Mouse (Mus musculus) right cerebral cortex, postnatal 14 days (tissue): ENCODE measurements around the gene Abcf2.
A peak's percentile ranks its signal among the peaks of the same experiment; 100 is the strongest.

ENCODE experiments used
- DNase-seq: peaks from one replicate; pipeline ENCODE4 v3.0.0; 2022

Gene Abcf2

DNA sequence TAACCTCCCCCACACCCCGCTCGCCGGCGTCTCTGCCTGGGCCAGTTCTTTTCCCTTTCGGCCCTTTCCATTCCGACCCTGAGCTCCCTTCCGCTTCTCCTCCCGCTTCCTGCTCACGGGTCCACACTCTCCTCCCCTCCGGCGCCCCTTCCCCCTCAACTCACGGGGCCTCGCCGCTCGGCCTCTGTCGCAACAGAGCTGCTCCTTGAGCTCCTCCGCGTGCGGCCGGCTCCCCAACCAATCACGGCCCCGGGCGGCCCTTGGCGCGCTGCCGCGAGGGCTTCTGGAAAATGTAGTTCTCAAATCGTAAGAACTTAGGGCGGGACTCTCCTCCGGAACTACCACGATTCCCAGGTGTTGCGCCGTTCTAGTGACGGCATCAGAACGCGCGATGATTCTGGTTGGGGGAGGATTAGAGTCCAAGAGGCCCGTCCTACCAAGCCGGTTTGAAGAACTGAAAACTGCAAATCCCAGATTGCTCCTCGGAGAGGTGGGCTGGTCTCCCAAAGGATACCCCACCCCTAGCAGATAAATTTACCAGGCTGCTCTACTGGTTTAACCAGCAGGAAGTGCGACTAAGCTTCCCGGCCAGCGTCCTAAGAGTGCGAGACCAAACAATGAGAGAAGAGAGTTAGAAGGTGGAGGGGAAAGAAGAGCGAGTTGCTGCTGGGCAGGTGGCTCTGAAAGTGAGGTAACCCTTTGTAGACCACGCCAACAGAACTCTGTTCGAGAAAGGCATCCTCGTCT lies at the start of gene Abcf2:
Gene Abcf2, minus strand, starts transcription at position 285 of the 747 bp plus-strand sequence.
- DNase-seq, result peak; percentile 100

DNA sequence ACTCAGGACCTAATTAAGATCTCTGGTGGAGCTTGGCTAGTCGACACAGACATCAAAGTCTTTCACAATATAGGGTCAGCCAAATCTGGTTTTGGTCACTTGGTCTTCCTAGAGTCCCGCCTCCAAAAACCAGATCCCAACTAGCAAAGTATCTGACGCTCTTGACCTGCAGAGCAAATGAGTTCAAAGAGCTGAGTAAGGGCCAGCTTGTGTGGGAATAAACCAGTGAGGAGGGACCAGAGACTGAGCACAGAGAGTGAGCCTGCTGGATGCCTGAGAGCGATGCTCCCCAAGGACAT lies 47.5 kb upstream of the Abcf2 start:
- DNase-seq, result no peak

DNA sequence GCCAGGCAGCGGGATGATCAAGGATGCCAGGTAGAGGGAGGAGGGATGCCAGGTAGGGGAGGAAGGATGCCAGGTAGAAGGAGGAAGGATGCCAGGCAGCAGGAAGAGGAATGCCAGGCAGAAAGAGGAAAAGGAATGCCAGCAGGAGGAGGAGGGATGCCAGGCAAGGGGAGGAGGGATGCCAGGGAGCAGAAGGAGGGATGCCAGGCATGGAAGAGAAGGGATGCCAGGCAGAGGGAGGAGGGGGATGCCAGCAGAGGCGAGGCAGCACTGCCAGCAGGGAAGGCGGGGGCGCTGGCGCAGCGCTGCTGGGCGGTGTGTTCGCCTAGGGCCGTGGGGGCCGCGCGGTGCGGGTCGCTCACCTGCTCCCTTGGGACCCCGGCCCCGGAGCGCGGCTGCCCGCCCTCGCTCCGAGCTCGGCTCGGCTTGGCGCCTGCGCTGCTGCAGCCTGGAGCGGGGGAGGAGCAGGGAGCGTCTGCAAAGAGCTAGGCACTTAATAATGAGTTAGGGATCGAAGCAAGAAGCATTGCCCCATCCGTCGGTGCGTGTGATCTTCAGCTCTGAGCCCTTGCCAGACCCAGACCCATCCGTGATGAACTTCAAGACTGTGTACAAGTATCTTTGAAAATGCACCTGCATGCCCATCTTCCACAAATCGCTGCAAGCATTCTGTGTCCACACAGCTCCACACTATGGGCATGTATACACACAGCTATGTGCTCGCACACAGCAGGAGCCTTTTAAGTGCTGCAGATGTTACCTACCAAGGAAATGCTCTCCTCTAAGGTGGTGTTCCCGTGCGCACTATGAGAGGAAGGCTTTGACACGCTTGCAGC lies 46.9 kb upstream of the Abcf2 start, which contains the start of gene Smarcd3:
Gene Smarcd3, minus strand, starts transcription at position 426 of the 836 bp plus-strand sequence.
- DNase-seq, result peak; percentile 65

DNA sequence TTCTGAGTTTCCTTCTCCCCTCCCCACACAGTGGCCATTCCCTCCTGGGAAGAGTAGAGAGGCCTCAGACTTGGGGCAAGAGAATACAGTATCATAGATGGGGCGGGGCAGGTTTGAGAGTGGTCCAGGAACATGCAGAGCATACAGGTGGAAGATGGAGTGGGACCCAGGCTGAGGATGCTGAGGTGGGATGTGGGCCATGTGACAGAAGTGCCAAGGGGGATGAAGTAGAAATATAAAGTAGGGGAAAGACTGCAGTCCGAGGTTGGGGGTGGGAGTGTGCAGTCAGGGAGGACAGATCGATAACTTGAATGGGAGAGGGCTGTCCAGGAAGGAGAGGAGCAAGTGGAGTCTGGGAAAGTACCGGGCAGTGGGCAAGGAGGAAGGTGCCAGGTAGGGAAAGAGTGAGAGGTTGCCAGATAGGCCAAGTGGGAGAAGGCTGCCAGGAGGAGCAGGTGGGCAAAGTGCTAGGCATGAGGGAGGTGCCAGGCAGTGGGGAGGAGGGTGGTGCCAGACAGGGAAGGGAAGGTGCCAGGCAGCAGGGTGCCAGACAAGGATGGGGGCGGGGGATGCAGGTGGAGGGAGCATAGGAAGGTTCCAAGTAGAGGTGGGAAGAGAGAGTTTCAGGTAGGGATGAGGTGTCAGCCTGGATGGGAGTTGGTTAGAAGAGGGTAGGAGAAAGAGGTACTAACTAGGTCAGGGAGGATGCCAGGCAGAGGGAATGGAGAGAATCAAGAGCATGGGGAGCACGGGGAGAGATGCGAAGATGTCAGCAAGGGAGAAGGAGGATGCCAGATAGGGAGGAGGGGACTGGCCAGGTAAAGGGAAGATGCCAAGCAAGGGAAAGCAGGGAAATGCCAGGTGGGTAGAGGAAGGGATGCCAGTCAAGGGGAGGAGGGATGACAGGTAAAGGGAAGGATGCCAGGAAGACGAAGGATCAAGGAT lies 46.0 kb upstream of the Abcf2 start:
- DNase-seq, result peak; percentile 35

DNA sequence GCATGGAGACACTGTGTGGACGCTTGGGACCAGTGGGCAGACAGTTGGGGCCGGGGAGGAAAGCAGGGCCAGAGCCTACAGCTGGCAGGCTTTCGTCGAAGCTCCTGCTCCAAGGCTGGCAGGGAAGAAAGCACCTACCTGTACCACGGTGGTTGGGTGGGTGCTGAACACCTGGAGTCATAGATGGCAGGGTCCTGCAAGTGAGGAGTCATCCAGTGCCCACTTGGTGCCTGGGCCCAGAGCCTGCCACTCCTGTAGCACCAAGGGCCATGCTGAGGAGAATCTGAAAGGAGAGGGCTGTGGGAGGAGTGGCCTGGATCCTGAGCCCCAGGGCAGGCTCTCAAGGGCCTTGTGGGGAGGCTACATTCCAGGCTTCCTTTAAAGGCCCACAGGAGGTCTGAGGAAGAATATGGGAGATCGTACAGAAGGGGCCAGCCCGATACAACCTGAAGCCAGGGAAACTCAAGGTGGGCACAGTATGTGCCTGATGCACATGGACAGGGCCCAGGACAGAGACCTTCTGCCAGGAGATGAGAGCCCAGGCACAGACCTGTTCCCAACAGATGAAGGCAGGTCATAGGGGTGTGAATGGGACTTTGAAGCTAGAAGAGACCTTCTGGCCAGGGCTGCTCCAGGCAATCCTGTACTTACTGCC lies 45.2 kb upstream of the Abcf2 start:
- no peak for DNase-seq

DNA sequence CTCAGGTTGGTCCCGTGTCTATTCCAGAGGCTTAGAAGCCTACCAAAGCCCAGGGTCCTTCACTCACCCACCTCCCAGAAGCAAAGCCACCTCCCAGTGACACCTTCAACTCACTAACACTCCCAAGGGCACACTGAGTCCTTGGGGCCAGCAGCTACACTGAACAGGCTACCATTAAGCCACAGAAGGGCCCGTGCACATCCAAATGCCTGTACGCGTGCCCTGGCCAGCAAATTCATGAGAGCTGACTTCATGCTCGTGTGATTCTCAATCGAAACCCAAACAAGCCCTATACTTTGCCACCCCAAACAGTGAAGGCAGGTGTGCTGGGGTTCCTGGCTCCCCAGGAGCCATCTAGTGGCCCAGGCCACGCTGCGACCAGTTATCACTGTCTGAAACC lies 43.4 kb upstream of the Abcf2 start:
- DNase-seq, result no peak

DNA sequence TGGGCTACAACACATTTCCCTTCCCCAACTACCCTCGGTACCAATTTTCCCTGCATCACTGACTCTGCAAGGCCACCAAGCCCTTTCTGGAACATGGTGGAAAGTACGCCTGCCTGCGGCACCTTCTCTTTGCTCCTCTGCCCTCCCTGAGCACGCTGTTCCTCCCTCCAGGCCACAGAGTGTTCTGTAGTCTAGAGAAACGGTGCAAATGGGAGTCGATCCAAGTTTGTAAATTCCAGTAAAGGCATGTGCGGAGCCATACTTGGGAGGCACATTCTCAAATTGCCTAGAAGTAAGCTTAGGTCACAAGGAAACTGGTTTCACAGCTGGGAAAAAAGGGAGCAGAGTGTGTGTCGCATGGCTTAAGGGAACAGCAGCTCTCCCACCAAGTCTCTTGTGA lies 42.8 kb upstream of the Abcf2 start:
- no peak for DNase-seq

DNA sequence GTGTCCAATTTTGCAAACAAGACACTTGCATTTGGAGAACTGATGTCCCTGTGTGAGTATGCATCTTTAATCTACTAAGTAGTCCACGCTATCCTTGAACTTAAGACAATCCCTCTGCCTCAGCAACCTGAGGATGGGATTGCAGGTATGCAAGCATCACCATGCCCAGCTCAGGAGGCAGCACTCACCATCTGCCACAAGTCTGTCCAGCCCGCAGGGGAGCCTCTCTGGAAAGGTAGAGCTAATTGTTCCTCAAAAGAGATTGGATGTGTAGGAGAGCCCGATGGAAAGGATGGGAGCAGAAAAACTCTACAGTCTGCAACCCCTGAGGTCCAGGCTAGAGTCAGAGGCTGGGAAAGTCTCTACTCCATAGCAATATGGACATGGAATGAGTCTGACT lies 41.7 kb upstream of the Abcf2 start:
- DNase-seq, result no peak

DNA sequence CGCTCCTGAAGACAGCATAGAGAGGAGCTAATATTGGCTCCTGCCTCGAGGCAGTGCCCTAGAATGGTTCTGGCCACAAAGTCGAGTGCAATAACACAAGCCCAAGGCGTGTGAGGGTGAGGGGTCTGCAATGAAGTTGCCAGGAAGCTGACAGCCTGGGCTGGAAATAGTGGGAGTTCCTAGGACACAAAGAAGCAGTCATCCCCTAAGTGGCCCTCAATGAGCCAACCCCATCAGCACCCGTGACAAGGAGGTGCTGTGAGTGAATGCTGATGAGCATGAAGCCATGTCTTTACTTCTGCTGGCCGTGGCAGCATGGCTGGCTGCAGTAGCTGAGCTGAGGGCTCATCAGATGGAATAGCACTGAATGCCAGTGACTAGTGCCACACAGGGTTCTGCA lies 37.8 kb upstream of the Abcf2 start:
- DNase-seq, result no peak

DNA sequence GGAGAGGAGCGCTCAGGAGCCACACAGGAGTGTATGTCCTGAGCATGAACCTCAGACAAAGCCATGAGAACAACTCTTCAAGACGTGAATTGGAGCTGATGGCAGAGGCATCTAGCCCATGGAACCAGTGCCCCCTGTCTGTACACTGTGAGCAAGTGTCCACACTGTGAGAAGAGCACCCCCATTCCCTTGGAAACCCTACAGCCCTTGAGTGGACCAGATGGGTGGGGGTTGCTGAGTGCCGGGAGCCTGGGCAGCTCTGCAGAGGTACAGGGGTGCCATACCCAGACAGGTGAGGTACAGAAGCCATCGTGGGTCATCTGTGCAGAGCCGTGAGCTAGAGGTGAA lies 35.0 kb upstream of the Abcf2 start:
- no peak for DNase-seq

DNA sequence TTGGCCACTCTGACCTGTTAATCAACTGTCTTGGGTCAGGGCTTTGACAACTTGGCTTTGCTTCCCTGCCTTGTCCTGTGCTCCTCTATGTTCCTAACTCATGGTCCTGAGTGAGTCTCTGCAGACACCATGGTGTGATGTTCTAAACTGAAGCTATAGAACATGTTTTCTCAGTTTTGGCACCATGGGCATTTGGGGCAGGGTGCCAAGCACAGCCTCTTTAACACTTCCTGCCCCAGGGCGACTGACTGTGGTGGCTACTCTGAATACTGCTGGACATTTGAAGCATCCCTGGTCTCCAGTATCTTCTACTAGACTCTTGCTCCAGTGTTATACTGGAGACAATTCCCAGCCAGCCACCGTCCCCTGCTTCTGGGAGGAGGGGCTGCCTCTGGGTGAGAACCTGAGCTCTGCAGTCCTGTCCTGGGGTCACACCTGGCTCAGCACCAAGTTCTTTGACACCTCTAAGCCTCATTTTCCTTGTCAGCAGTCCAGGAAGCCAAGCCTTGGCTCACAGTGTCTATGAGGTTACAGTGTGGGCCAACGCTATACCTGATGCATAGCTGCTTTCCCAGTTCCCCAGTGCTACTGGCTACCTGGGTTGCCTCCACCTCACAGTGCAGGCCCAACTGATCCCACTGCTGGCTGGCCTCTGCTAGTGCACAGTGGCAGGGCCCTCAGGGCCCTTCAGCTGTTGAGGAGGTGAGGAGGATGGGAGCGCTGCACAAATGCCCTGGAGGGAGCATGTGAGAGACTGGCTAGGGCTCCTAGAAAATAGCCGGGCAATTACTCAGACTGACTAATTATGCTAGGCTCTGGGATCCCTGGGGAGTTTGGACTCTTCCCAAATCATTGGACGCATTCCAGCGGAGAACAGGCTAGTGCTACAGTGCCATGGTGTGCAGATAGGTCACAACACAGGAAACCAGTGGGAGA lies 34.4 kb upstream of the Abcf2 start:
- no peak for DNase-seq

DNA sequence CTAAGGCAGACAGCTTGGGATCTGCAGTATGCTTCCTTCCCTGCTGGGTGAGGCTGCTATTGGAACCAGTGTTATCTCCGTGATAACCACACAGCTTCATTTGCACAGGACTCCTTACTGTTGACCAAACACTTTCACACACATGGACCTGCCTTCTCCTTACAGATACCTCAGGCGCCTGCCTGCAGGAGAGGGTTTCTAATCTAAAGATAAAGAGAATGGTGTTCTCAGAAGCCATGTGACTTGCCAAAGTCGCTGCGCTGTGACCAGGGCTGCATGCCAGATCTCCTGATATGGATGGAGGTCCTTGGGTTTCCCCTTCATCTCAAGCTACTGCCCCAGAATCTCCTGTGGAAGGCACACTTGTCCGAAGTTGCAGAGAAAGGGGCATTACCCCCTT lies 32.1 kb upstream of the Abcf2 start:
- no peak for DNase-seq

DNA sequence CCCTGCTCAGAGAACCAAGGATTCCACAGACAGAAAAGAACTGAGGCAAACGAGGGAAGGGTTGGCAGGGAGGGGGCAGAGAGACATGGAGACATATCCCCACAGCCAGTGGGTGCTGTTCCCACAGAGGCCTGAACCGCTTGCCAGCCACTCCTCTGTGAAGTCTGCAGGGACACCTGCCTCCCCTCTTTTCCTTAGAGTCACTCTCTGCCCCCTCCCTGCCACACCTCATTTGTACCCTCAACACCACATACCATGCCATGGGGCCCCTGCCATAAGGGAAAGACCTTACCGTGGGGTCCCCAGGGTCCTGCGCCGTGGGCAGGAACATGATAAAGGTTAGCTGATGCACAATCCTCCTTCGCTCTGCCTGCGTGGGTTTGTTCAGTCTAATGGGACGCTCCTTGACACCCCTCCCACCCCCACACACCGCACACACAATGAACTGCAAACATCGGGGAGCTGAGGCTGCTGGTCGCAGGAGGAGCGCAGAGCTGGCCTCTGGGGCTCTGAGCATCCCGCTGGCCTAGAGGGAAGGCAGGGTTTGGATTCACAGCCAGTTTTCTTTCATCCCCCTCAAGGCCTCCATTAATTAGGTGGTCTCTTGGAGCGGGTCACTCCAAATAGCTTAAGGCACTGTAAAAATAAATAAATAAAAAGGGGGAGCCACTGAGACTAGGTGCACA lies 28.9 kb upstream of the Abcf2 start:
- no peak for DNase-seq

DNA sequence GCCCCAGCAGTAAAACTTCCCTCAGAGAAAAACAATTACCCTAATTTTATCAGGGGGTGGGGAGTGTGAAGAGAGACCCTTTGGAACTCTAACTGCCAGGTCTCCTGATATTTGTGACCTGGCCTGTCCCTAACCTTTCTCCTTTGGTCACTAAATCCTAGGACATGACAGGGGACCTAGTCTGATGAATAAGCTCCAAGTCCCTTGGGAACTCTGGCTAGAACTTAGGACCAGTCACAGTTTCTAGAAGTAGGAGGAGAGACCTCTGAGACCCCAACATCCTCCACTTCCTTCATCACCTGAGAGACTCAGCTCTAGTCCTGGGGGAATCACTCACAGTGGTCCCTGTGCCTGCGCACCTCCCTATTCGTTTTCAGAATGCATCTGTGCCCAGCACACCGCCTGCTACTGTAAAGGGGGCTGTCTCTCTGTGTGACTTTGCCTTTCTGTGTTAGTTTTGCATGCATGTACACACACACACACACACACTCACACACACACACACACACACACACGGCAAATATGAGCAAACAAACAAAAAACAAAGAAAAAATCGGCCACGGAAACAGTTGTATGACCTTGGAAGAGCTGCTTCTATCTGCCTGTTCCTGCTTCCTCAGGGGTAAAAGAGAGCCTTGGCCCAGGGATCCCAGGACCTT lies 28.2 kb upstream of the Abcf2 start:
- DNase-seq, result no peak

DNA sequence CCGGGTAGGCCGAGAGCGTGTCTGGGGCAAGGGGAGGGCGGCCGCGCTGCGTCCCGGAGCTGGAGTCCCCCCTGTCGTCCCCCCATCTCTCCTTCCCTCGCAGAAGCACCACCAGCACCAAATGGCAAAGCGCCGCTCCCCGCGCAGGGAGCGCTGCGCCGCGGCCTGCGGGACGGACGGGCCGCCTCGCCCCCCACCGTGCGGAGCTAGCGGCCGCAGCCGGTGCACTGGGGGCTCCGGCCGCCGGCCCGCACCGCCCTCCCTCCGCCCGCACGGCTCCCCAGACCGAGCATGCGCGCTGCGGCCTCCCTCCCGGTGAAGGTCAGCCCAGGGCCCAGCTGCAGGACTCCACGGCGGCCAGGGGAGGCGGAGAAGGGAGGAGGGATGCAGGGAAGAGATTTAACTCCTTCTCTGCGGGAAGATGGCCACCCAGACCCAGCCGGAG lies 27.4 kb upstream of the Abcf2 start:
- DNase-seq, result peak; percentile 76

DNA sequence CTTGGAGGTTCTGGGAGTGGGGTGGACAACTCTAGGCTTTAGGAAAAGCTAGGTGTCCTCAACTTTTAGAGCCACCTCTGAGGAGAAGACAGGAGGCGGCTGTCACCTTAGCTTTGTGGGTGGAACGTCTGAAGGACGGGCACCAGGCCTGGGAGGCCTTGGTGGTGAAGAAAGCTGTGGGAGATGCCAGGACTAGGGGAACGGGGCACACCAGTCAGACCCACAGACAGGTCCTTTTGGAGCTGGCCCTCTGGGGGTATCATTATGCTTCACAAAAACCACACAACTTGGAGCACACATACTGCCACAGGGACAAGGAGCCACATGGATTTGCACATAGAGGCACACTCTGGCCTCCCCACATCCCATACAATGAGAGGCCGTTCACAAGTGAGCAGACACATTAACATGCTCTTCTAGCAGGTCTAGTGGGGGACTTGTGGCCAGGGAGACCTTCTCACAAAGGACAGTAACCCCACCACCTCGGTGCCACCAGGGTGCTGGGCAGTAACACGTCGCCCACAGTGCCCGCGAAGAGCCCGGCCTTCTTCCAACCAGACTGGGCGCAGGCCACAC lies 26.9 kb upstream of the Abcf2 start:
- DNase-seq, result no peak

DNA sequence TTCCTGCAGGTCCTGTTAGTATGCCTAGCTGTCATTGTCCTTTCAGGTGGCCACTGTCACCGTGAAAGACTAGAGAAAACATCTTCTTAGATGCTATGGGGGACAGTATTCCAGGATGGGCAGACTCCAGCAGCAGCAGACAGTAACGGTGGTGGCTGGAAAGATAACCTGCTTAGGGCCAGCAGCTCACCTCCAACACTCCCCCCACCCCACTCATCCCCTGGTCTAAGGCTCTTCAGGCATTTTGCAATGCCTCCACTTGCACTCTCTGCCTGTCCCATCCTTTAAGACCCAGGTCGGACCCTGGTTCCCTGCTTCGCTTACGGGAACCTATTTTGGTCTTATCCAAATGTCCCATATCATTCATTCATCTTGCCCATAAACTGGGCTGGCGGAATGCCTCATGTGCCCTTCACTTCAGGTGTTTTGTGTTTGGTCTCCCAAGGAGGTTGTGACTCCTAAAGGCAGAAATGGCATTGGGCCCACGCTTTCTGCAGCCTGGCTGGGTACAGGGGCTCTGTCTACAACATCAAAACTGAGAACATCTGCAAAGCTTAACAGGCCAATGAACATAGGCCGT lies 26.3 kb upstream of the Abcf2 start:
- DNase-seq, result no peak

DNA sequence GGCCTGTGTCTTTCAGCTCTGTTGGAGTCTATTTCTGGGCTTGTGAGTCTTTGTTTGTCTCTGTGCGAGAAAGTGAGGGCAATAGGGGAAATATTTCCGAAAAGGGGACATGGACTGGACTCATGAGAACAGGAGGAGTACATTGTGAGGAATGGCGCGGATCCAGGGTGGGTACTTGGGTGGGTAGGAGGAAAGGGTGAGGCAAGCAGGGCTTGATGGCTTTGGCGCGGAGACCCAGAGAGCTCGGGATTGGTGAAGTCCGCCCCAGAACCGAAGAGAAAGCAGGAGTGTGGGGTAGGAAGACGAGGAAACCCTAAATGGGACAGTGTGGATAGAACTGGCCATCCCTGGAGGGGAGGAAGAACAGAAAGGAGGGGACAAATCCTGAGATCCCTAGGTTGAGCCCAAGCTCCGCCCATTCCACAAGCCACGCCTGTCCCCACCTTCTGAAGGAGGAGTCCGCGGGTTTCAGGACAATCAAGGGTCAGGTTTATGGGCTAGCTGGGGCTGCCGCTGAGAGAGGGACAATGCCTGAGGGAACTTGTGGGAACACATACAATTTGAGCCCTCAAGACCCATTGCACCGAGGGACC lies 25.6 kb upstream of the Abcf2 start:
- no peak for DNase-seq
